Mouse (Mus musculus) c-Kit-positive CD71-positive TER-119-positive erythroid progenitor cells, embryonic 14.5 days (primary cell): ENCODE measurements around the gene Pld1.

Experiments
- DNase-seq: peaks from one replicate; pipeline ENCODE4 v3.0.0-alpha.2; 2013; ENCODE audit warnings: low spot score

The Pld1 gene

DNA sequence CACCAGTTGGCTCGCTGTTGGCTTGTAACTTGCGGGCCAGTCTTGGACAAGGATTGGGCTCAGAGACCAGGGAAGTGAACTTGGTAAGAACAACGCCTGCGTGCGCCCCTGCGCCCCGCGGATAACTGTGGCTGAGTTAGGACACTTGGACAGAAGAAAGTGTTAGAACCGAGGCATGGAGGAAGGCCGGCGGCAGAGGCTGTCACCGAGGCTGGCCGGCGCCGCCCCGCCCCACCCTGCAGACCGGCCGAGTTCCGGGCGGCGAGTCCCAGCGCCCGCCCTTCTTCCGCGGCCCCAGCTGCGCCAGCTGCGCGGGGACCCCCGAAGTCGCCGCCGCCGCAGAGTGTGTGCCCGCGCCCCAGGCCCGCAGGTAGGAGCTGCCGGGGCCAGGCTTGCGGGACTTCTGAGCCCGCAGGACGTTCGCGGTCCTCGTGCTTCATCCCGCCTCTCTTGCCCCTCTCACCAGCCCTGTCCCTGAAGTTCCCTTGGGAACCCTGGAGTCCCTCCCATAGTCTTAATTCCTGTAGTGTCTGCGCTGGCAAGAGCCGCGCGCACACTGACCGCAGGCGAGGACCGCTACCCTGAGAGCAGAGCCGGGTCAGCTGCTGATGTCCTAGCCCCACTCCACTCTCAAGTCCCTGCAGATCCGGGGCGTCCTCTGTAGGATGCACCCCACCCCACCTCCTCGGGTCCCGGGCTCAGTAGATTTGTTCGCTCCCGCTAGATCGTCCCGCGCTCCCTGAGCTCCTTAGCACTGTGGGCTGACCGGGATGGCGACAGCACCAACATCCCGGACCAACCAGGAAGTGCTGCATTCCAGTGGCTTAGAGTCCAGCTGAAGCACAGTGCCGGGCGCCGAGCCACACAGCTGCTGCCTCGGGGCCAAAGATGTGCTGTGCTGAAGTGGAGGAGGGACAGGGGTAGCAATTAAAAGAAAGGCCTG, at the start of gene Pld1:
Pld1 (plus strand) TSS at position 315 of the 943 bp plus-strand sequence.
- DNase-seq: no peak

DNA sequence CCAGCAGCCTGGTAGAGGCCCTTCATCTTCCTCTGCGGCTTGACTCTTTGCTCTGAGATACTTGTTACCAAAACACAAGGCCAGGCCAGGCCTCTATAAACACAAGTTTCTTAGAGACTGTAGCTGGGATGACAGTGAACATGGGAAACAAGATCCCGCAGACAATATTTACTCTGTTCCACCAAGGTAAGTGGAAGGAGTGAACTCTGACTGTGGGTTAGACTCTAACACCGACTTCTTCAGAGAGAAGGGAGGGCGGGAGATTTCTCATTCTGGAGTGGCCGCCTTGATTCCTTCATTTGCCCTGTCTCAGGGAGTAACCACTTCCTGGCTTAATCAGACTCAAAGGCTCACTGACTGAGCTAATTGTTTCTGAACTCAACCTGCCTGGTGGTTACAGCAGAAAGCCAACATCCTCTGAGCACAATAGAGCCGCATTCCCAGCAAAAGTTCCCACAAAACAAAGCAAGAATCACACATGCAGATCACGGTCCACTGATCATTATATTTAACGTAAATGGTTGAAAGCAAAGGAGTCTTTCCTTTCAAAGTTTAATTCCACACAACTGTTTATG, 42.1 kb upstream of the Pld1 start, which contains the start of gene Tmem212:
Tmem212 (minus strand) TSS at position 51 of the 575 bp plus-strand sequence.
- no peak for DNase-seq

GRCm38 (mm10) chr3:27898178-27898577, 40.3 kb upstream of the Pld1 start:
- DNase-seq: no peak

GRCm38 (mm10) chr3:27899012-27899726, 39.3 kb upstream of the Pld1 start:
- DNase-seq: no peak

- no peak for DNase-seq
Measured at GRCm38 (mm10) chr3:27901846-27902245, 36.6 kb upstream of the Pld1 start.

DNA sequence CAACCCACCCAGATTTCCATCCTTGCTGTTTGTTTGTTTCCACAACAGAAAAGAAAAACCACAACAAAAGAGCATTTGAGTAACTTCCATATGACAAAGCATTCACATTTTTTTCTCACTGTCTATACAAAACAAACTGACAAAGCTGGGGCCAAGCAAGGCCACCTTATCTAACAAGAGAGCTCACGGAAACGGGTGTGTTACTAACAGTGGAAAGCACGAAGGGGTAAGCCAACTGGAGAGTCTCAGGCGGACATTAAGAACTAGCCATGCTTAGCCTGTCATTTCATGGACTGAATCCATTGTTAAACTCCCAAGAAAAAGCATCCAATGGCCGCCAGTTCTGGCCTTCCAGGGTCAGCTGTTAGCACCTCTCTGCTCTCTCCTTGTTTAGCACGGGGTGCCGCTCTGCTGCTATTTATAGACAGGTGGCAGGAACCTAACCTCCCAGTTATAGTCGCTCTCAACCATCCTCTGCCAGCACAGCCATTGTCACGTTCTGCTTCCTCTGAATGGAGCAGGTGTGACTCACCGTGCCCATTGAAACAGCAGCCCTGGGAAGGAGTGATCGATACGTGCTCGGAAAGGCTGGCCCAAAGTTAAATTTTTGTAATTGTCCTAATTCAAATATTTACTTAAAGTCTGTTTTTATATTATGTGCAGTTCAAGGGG, 33.7 kb upstream of the Pld1 start:
- no peak for DNase-seq

GRCm38 (mm10) chr3:27906647-27907209, 31.8 kb upstream of the Pld1 start:
- no peak for DNase-seq

GRCm38 (mm10) chr3:27907301-27907700, 31.2 kb upstream of the Pld1 start:
- DNase-seq: no peak

DNA sequence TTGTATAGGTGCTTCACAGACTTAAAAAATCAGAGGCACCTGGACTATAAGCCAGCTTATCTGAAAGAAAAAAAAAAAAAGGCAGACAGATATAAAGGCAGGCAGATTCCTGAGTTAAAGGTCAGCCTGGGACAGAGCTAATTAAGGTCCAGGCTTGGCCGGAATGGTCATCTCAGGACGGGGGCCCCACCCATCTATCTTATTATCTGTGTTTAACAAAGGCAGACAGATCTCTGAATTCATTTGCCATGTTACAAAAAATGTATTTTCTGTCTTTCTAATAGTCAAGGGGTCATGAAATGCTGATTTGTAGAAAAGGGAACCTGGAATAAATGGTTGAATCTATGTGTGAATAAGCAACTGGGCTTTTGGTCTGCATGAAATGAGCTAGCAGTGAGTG, 30.2 kb upstream of the Pld1 start:
- DNase-seq: no peak

DNA sequence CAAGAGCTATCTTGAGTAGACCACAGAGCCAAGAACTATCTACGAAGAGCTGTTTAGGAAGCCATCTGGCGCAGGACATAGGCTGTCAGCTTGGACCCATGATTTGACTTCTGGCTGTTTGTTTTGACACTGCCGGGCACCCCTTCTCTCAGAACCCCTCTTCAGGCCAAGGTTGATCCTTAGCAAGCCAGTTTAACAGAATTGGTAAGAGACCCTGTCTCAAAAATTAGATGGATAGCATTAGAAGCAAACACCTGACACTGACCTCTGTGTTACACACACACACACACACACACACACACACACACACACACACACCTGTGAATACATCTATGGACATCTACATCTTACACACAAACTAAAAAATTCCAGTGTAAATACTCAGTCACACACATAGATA, 29.5 kb upstream of the Pld1 start:
- DNase-seq: no peak

DNA sequence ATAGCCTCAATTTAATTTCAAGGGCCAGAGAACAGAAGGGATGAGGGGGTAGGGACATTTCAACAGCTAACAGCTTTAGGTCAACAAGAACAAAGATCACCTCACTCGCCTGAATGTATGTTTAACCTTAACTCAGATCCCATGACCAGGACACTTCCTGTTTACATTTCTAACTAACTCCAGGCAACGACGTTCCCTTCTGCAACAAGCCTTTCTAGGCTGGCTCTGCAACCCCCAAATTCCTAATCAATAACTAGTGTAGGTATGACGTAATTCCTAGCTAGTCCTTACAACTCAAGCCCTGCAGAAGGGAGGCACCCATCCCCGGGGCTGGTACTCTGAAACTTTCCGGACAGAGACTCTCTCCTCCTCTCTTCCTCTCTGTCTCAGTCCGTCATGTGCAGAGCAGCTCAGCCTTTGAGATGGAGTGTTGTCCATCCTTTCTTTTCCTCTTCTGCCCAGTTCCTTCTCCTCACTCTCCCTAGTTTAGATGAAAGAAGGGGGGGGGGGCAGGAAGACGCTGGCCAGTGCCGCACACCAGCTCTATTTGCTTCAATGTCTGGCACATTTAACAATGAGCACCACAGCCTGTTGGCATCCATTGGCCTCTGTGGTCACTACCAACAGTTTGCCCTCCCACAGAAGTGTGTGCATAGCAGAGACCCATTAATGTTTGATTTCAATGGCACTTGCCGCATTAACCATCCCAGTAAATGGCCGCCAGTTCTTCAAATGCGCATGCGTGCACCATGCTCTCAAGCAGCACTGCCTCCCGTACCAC, 19.6 kb upstream of the Pld1 start:
- DNase-seq: no peak

- DNase-seq: no peak
Measured at GRCm38 (mm10) chr3:27921268-27922020, 17.1 kb upstream of the Pld1 start.

DNA sequence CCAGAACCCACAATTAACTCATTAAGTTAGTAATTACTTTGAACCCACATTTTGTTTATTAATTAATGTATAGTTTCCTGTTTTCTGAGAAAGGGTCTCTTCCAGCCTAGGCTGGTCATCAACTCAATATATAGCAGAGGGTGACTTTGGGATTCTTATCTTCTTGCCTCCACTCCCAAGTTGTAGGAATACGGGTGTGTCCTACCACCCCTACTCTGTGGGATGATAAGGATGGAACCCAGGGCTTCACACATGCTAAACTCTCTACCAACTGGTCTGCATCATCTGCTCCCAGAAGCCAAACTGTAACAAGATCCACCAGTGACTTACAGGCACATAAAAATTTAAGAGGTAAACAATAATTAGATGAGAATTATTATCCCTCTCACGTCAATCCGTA, 14.5 kb upstream of the Pld1 start:
- DNase-seq: no peak

GRCm38 (mm10) chr3:27929219-27929618, 9.3 kb upstream of the Pld1 start:
- no peak for DNase-seq

GRCm38 (mm10) chr3:27932391-27932790, 6.1 kb upstream of the Pld1 start:
- DNase-seq: no peak

DNA sequence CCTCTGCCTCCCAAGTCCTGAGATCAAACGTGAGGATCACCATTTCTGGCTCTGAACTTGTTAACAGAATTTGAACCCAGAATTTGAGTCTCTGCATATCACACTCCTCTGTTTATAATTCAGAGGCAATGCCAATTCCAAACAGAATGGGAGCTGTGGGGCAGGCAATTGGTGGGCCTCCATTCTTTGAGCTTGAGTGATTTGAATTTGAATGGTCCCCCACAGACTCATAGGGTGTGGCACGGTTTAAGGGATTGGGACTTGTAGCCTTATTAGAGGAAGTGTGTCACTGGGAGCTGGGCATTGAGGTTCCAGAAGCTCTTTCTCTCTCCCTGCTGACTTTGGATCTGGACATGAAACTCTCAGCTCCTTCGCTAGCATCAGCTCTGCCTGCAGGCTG, 2.9 kb upstream of the Pld1 start:
- no peak for DNase-seq

- DNase-seq: no peak
Measured at GRCm38 (mm10) chr3:27936731-27937130, 1.8 kb upstream of the Pld1 start.

- DNase-seq: no peak
Measured at GRCm38 (mm10) chr3:27937144-27938110, 1.1 kb upstream of the Pld1 start.

GRCm38 (mm10) chr3:27941634-27942033, 3.1 kb downstream of the Pld1 start:
- no peak for DNase-seq
